Mouse (Mus musculus) kidney, embryonic 14.5 days (tissue): ENCODE data around the gene Crebzf. TPM values are rescaled to one million over a fixed set of nuclear protein-coding genes. Genes with fewer than 3 reads are reported as not detected.
A peak's percentile ranks its signal among the peaks of the same experiment; 100 is the strongest.

Experiments used
- ATAC-seq: fragments of 200-750 bp; cut with Nextera tagmentation; 2 replicates; pipeline ENCODE4 v1.8.0; 2017; ENCODE audit warnings: moderate number of reproducible peaks, mild to moderate bottlenecking, moderate TSS enrichment, moderate library complexity; ENCODE audit not compliant: low FRiP score, low TSS enrichment
- H3K27ac ChIP-seq: fragments of 300-500 bp; sonication (generic); 2 replicates; pipeline ENCODE4 v1.5.1; 2014; ENCODE audit warnings: low read depth, mild to moderate bottlenecking, low read length, moderate library complexity, mixed read lengths
- H3K27me3 ChIP-seq: fragments of 300-500 bp; sonication (generic); 2 replicates; pipeline ENCODE4 v1.6.1; 2014; ENCODE audit warnings: mild to moderate bottlenecking, low read length; ENCODE audit not compliant: control insufficient read depth, insufficient read depth
- H3K36me3 ChIP-seq: fragments of 300-500 bp; sonication (generic); 2 replicates; pipeline ENCODE4 v1.6.1; 2014; ENCODE audit warnings: low read length, mixed read lengths; ENCODE audit not compliant: control insufficient read depth, insufficient read depth
- H3K4me1 ChIP-seq: fragments of 300-500 bp; sonication (generic); 2 replicates; pipeline ENCODE4 v1.6.1; 2014; ENCODE audit warnings: low read length, mixed read lengths; ENCODE audit not compliant: control insufficient read depth, insufficient read depth
- H3K4me2 ChIP-seq: fragments of 300-500 bp; sonication (generic); replicated peaks from 2 replicates; pipeline ENCODE4 v1.6.1; 2014; ENCODE audit warnings: low read depth, mild to moderate bottlenecking, low read length
- H3K4me3 ChIP-seq: fragments of 300-500 bp; sonication (generic); 2 replicates; pipeline ENCODE4 v1.5.1; 2014; ENCODE audit warnings: mild to moderate bottlenecking, low read length
- H3K9ac ChIP-seq: fragments of 300-500 bp; sonication (generic); 2 replicates; pipeline ENCODE4 v1.6.1; 2014; ENCODE audit warnings: low read depth, mild to moderate bottlenecking, low read length, moderate library complexity
- H3K9me3 ChIP-seq: fragments of 300-500 bp; sonication (generic); 2 replicates; pipeline ENCODE4 v1.6.1; 2016; ENCODE audit warnings: low read length; ENCODE audit not compliant: control insufficient read depth
- WGBS: fragments of 180-500 bp; shearing (Covaris S2); extraction: QIAGEN DNeasy Blood & Tissue Kit; methylation state at CpG from one replicate; pipeline ENCODE4 v1.1.7; 2014; 5-methylcytosine and 5-hydroxymethylcytosine counted together
- polyA plus RNA-seq: library from polyadenylated mRNA; unstranded; fragments of >200 nt; fragmentation: Nextera tagmentation; extraction: Ambion mirVana; gene quantifications from 2 replicates; pipeline ENCODE4 v1.2.1, GENCODE M21; 2014

Crebzf gene
- polyA plus RNA-seq, 1 experiment from 2014 or later: 54.2 TPM

GRCm38 (mm10) chr7:90473511-90473910, 31.0 kb downstream of the Crebzf start:
- ATAC-seq: no peak
- H3K4me1 ChIP-seq: no peaks in the 10 kb centered on the region
- no peak overlapping the region for H3K9ac ChIP-seq
- no peaks in the 10 kb centered on the region; the same call in 1 of the 2 replicates for H3K27me3 ChIP-seq
- H3K27ac ChIP-seq: no peak overlapping the region
- H3K36me3 ChIP-seq: peaks cover 11% of the 10 kb centered on the region; the same call in 1 of the 2 replicates
- 72% methylated on average over 2 of the region's 2 CpGs for WGBS
- H3K4me3 ChIP-seq: no peak overlapping the region
- no peak overlapping the region for H3K4me2 ChIP-seq
- H3K9me3 ChIP-seq: no peaks in the 10 kb centered on the region

- Histone ChIP-seq H3K9ac (peak within 1 kb of the TSS; percentile 64), H3K36me3 (no peaks in the 10 kb centered on the region), H3K27ac (peak within 1 kb of the TSS; percentile 19; the same call in 1 of the 2 replicates), H3K9me3 (no peaks in the 10 kb centered on the region), H3K4me3 (peak within 1 kb of the TSS; percentile 64), H3K4me1 (no peaks in the 10 kb centered on the region), H3K4me2 (peak within 1 kb of the TSS; percentile 83), H3K27me3 (no peaks in the 10 kb centered on the region; the same call in 1 of the 2 replicates)
- 0% methylated on average over 36 of the region's 36 CpGs for WGBS
- peak; percentile 100 for ATAC-seq
Measured at GRCm38 (mm10) chr7:90475793-90476312, 33.3 kb downstream of the Crebzf start, which contains the start of gene Tmem126b. Tmem126b (minus strand) TSS chr7:90476001.

GRCm38 (mm10) chr7:90476313-90477245, 34.0 kb downstream of the Crebzf start, which contains the start of gene Dlg2:
Dlg2 (plus strand) TSS chr7:90476672.
- H3K4me3 ChIP-seq: peak within 1 kb of the TSS; percentile 64
- ATAC-seq: no peak
- H3K9me3 ChIP-seq: no peaks in the 10 kb centered on the region
- H3K9ac ChIP-seq: peak within 1 kb of the TSS; percentile 64
- no peaks in the 10 kb centered on the region for H3K36me3 ChIP-seq
- H3K27me3 ChIP-seq: no peaks in the 10 kb centered on the region; the same call in 1 of the 2 replicates
- peak within 1 kb of the TSS; percentile 19; the same call in 1 of the 2 replicates for H3K27ac ChIP-seq
- peak within 1 kb of the TSS; percentile 83 for H3K4me2 ChIP-seq
- no peaks in the 10 kb centered on the region for H3K4me1 ChIP-seq
- WGBS: under 1% methylated on average over 32 of the region's 32 CpGs

DNA sequence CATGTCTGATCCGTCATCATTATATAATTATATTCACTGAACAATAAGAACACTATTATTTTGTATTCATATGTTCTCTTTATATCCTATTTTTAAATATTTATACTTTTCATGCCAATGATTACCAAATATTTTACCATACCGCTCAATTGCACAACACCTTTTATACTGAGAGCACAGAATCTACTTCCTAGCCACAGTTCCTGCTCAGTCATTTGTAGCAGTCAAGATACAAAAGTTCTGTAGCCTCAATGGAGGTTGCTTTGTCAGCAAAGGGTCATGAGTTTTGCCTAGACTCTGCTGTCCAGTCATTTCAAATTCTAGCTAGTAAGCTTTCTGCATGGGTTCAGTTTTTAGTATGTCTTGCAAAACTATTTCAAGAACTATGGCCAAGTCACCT, 40.1 kb downstream of the Crebzf start:
- H3K27me3 ChIP-seq: no peaks in the 10 kb centered on the region
- no peaks in the 10 kb centered on the region for H3K36me3 ChIP-seq
- no peaks in the 10 kb centered on the region for H3K9me3 ChIP-seq
- no peak overlapping the region for H3K4me3 ChIP-seq
- no peaks in the 10 kb centered on the region for H3K4me1 ChIP-seq
- H3K9ac ChIP-seq: no peak overlapping the region
- ATAC-seq: no peak
- no peak overlapping the region for H3K4me2 ChIP-seq
- 90% methylated on average over 2 of the region's 2 CpGs for WGBS
- no peak overlapping the region for H3K27ac ChIP-seq

Other genes with a start within 250 kb of the Crebzf start
- not detected in 2 replicates for gene Ccdc83, start 177.0 kb upstream of the Crebzf start, polyA plus RNA-seq
- 3.8 and 9.2 TPM in 2 replicates for gene Sytl2, start 140.5 kb upstream of the Crebzf start, polyA plus RNA-seq
- 1.8 and 2.4 TPM in 2 replicates for gene Ccdc89, start 16.2 kb upstream of the Crebzf start, polyA plus RNA-seq
- gene Tmem126a, start 14.5 kb downstream of the Crebzf start, polyA plus RNA-seq: 113 and 132 TPM in 2 replicates
- 33.1 and 33.5 TPM in 2 replicates for gene Tmem126b, start 33.3 kb downstream of the Crebzf start, polyA plus RNA-seq
- 0.97 and 1.0 TPM in 2 replicates for gene Dlg2, start 33.9 kb downstream of the Crebzf start, polyA plus RNA-seq